Mouse (Mus musculus) cortical plate, adult 2 months (tissue): ENCODE data around the gene Disp1.

Experiments
- CTCF ChIP-seq: fragments of 200-500 bp; IDR thresholded peaks from 2 replicates; pipeline ENCODE4 v1.5.1; 2011; ENCODE audit warnings: mild to moderate bottlenecking, control low read depth, low read length; ENCODE audit not compliant: insufficient read depth; ENCODE audit errors: extremely low read depth
- POLR2A ChIP-seq: fragments of 200-500 bp; IDR thresholded peaks from 2 replicates; pipeline ENCODE4 v1.6.1; 2011; ENCODE audit warnings: mild to moderate bottlenecking, low read length, control low read depth; ENCODE audit not compliant: insufficient read depth; ENCODE audit errors: extremely low read depth

- TF ChIP-seq CTCF (no peak), POLR2A (no peak)
Observed at GRCm38 (mm10) chr1:183040847-183041382, 180.4 kb downstream of the Disp1 start.
